Mouse (Mus musculus) hindlimb bud, embryonic 11.5 days (tissue): ENCODE data around the gene Pkd1.

ENCODE experiments used
- DNase-seq: peaks from one replicate; pipeline ENCODE4 v3.0.0-alpha.2; 2012; ENCODE audit warnings: low read depth, low spot score; ENCODE audit errors: extremely low spot score

The Pkd1 gene

DNA sequence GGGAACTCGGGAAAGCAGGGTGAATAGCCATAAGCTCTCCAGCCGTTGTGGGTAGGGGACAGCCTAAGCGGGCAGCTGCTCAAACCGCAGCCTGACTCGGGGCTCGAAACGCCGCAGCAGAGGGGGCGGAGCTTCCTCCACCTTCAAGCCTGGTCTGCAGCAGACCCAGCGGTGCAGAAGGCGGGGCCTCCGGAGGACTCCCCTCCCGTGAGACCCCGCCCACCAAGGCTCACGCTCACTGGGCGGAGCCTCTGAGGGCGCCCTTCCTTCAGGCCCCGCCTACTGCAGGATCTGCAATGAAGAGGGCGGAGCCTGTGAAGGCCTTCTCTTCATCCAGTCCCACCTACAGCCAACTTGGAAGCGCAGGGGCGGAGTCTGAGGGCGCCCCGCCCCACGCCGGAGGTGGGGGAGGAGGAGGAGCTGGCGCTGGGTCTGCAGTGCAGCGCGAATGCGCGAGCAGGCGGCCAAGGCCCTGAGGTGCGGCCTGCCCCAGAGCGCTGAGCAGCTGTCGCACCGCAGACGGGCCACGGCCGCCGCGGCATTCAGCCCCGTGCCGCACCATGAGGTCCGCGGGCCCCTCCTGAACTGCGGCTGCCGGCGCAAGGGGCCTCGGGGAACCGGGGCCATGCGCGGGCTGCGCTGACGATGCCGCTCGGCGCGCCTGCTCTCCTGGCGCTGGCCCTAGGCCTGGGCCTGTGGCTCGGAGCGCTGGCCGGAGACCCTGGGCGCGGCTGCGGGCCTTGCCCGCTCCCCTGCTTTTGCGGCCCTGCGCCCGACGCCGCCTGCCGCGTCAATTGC, at the start of gene Pkd1:
Gene Pkd1 (plus strand): TSS at position 217 of the 798 bp plus-strand sequence.
- DNase-seq, result peak; percentile 99

DNA sequence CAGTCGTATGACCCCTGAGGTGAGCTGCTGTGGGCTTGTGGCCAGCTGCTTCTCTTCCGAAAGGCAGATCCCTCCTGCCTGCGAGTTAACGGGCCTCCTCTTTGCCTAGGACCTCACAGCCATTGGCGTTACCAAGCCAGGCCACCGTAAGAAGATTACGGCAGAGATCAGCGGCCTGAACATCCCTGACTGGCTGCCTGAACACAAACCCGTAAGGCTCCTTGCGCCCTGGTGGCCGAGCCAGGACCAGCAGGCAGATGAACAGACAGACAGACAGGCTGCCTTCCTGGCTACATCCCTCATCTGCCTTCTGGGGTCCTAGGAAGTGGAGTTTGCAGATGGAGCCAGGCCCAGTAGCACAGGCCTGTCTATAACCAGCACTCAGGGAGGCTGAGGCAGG, 47.4 kb upstream of the Pkd1 start:
- DNase-seq, result no peak

DNA sequence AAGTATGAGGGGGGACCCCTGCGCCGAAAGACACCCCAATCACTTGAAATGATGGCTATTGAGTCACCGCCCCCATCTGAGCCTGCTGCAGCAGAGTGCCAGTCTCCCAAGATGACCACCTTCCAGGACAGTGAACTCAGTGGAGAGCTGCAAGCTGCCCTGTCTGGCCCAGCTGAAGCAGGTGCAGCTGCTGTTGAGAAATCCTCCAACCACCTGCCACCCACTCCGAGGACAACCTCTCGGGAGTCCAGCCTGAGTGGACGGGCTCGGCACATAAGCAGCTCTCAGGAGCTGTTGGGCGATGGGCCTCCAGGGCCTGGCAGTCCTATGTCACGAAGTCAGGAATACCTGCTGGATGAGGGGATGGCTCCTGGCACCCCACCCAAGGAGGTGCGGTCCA, 45.5 kb upstream of the Pkd1 start:
- no peak for DNase-seq

DNA sequence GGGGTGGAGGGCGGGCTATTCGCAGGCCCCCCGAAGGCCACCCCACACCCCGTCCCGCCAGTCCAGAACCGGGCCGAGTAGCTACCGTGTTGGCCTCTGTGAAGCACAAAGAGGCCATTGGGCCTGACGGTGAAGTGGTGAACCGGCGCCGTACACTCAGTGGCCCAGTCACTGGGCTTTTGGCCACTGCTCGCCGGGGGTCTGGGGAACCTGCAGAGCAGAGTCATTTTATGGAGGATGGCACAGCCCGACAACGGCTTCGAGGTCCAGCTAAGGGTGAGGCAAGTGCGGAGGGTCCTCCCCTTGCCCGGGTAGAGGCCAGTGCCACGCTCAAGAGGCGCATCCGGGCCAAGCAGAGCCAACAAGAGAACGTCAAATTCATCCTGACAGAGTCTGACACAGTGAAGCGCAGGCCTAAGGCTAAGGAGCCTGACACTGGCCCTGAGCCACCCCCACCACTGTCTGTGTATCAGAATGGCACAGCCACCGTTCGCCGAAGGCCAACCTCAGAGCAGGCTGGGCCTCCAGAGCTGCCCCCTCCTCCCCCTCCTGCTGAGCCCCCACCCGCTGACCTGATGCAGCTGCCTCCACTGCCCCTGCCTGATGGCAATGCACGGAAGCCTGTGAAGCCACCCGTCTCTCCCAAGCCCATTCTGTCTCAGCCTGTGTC, 44.2 kb upstream of the Pkd1 start:
- DNase-seq, result no peak

DNA sequence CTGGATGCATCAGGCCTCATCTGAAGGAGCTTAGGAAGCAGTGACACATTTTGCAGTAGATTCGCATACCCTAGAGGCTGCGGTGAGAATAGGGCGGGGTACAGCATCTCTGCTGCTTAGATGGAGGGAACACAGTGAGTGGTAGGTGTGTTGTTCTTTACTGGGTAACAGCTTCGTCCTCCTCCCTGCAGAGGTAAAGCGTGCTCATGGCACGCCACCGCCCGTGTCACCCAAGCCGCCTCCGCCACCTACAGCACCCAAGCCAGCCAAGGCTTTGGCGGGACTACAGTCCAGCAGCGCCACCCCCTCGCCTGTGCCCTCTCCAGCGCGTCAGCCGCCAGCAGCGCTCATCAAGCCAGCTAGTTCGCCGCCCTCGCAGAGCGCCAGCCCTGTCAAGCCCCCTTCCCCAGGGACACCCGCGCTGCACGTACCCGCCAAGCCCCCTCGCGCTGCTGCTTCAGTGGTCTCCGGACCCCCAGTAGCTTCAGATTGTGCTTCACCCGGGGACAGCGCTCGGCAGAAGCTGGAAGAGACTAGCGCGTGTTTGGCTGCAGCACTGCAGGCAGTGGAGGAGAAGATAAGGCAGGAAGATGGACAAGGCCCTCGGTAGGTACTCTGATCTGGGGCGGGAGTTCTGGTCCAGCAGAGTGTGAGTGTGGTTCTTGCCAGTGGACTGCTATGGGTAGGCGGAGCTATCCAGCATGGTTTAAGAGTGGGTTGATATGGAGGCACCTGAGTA, 43.1 kb upstream of the Pkd1 start:
- no peak for DNase-seq

DNA sequence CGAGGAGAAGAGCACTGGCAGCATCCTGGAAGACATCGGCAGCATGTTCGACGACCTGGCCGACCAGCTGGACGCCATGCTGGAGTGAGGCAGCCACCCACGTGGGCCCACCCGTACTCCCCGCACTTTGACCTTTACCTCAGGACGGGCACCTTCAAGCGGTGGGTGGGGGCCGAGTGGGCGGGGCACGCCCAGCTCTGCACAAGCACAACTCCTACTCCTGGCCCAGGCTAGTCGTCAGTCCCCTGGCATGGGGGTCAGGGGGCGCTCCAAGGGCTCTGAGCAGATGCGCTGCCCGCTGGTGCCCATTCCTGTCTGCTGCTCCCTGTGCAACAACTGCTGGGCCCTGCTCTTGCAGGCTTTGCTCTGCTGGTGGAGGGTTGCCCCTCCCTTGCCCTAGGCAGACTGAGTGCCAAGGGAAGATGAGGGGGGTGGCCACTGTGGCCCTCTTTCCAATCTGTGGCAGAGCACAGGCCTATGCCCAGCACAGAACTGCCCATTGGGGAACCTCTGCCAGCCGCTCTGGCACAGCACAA, 42.4 kb upstream of the Pkd1 start:
- DNase-seq, result no peak

DNA sequence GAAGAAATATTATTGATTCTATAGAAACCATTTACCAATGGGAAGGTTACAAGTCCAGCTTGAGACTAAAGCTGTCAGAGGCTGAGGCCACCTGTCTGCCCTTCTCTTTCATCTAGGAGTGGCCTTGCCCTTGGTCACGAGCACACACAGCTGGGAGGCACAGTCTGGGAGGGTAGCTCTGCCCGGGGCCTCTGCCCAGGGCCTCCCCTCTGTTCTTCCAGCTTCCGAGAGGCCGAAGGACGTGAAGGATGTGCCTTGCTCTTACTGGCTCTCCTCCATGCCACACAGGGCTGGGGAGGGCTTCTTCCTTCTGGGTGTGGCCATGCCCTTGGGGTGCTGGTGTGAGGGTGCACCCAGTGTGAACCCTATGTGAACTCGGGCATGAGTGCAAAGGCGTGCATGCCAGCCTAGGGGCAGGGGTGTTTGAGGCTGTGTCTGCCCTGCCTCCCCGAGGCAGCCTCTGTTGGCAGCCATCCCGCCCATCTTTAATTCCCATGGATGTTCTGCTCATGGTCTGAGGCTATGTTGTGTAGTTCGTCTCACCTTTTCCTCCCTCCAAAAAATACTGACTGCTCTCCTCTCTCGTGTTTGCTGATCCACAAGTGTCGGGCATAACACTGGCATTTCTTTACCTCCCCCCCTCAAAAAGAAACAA, 41.7 kb upstream of the Pkd1 start:
- no peak for DNase-seq

DNA sequence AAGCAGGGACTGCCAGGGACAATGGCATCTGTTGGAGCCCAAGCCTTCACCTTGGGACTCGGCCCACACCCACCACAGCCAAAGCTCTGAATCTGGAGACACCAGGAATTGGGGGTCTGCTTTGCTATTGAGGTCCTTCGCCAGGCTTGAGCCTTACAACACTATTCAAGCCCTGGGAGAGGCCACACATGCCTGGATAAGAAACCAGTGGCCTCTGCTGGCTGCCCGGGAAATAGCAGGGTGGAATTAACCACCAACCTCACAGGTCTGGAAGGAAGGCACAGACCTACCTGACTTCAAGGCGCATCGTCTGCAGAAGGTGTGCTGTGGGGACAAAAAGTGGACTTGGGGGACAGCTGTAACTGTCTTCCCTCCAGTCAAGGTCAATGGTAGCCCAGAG, 36.0 kb upstream of the Pkd1 start:
- no peak for DNase-seq

DNA sequence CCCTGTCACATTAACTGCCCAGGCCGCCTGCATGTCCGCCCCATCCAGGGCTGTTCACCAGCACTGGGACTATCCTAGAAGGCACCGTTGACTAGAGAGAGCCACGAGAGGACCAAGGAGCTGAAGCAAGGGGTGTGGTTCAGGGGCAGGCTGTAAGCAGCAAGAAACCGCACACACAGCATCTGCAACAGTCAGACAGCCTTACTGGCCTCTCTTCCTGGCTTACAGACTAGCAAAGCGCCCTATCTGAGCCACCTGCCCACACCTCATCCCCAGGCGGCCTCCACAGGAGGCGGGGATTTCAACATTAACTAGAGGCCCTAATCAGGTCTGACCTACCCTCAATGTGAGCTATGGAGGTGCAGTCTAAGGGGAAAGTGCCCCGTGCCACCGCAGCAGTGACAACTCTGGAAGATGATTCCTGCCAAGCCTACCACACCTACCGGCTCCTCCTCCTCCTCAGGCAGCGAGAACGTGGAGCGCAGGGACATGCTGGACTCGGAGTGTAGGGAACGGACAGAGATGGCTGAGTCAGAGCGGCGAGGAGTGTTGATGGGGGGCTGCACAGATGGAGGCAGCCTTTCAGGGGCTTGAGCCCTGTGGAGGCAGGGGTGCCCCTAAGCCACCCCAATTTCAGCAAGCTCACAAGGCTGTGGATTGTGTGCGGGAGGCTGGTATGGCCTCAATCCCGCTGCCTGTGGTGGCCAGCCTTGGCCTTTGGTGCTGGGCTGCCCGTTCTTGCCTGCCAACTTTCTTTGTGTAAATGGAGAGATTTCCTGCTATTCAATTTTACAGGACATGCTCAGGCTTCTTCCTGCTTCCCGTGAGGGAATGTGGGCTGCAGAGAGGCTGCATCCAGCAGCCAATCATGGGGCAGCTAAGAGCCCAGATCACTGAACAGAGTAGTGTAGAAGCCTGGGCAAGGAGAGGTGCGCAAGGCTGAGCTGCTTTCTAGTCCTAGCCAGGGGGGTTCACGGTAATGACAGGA, 35.1 kb upstream of the Pkd1 start:
- no peak for DNase-seq

DNA sequence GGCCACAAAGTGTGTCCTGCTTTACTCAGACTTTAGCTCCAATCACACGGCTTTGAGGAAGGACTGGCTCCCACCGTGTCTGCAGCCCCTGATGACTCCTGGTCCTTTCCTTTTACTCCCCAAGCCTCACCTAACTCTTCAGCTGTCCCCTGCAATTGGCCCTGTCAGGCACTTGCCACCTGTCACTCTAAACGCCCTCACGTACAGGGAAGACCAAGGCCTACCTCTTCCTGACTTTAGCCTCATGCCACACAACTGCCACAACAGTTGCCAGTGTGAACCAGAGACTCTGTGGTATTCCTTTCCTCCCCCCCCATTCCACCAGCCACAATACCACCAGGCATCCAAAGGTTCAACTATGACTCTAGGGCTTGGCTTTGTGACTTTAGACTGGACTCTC, 29.2 kb upstream of the Pkd1 start:
- DNase-seq, result no peak

DNA sequence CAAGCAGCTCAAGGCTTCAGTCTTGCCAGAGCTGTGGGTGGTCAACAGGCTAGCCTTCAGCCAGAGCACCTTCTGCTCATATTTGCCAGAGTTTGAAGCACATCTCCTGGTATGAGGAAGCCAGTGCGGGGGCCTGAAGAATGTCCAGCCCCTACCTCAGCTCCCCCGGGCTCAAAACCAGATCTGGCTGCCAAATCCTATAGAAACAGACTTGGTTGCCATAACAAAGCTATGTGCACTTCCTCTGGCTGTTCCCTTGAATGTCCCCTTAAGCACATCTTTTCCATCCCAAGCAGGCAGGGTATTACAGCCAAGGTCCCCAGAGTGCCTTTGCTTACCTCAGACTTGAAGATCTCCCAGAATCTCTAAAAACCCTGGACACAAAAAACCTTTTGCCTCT, 24.9 kb upstream of the Pkd1 start:
- DNase-seq, result no peak

DNA sequence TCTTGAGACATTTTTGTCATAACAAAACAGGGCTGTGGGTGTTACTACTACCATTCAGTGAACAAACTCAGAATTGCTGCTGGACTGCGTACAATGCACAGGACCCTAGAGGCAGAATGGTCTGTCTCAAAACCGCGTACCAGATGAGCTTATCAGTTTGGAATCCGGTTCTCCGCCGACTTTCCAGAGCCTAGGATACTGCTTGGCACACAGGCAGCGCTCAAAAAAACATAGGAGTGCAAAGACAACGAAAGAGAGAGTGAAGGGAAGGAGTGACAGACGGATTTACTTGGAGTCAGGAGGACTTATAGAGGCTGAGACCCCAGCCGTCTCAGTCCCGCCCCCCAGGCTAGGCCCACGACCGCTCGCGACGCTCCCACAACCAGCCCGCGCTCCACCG, 22.3 kb upstream of the Pkd1 start:
- DNase-seq, result no peak

DNA sequence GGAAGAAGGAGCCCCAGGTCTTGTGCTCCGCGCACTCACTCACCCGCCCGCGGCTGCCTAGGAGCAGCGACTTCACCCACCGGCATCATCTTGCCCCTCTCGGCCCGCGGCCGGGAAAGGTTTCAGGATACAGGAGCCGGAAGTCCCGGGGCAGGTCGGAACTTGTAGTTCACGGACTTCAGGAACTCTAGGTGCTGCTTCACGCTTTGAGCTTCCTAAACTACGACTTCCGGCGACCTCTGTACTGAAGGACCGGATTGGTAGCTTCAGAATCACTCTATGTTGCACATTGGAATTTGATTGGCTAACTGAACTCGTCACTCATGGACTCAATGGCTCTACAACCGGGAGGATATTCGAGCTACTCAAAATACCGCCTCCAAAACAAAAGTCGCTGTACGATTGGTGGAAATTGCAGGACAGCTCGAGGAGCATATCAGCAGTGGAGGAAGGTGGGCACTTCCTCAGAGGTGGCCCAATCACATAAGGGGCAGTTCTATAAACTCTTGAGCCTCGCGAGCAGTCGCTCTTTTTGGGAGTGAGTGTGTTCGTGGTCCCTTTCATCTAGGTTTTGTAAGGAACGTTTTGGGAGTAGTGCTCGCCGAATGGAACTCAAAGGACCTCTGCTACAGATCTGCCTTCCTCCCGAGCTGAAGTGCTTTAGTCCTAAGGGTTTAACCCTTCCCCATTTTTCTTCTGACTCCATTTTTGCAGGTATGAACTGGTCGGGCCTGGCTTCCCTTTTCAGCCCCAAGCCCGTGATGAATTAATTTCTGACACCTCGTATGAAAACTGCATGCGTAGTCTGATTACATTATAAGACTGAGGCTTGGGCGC, 21.7 kb upstream of the Pkd1 start, which contains the start of gene Traf7:
Gene Traf7 (minus strand): TSS at position 216 of the 837 bp plus-strand sequence.
- peak; percentile 100 for DNase-seq

DNA sequence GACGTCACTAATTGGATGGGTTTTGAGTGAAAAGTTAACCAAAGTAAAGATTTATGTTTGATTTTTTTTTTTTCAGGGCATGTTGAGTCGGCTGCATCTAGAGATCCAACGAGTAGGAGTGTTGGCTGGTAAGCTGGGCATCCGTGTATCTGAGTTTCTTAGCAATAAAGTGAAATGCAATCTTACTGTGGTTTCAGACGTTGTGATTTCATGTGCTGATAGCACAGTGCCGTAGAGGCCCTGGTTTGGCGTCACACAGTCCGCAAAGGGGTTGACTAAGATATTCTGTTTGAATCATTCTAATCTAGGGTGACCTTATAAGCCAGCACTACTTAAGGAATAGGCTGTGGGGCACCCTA, 21.1 kb upstream of the Pkd1 start:
- DNase-seq, result no peak

DNA sequence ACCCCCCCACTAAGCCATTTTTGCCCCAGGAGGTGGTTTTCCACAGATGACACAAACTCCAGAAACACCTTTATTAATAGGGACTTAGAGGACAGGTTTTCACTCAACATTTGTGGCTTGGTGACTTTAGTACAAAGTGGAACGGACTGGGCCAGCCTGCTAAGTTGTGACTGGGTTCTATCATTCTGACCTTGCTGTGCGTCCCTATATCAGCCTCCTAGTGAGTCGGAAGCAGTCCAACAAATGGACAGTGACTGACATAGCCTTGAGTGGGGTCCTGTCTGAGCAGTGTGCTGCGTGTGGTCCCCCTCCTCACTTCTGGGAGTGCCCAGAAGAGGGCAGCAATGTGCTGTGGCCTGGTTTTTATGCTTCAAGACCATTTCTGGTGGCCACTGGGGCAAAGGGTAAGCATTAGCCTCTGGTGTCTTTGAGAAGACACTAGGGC, 20.6 kb upstream of the Pkd1 start:
- DNase-seq, result no peak

DNA sequence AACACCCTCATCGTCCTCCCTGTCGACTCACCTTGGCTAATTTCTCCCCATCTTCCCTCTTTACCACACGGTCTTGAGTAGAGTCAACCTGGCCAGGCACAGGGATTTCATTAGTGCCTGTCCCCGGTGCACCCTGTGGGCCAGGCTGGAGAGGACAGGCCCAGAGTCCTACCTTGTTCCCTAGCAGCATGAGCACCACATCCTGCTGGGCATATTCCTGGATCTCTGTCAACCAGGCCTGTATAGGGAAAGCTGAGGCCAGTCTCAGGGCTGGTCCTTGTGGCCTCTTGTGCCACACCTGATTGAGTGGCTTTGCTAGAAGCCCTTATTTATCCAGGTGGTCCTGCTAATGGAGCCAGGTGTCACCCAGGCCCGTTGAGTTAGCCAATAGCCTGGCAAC, 19.8 kb upstream of the Pkd1 start:
- DNase-seq, result no peak

DNA sequence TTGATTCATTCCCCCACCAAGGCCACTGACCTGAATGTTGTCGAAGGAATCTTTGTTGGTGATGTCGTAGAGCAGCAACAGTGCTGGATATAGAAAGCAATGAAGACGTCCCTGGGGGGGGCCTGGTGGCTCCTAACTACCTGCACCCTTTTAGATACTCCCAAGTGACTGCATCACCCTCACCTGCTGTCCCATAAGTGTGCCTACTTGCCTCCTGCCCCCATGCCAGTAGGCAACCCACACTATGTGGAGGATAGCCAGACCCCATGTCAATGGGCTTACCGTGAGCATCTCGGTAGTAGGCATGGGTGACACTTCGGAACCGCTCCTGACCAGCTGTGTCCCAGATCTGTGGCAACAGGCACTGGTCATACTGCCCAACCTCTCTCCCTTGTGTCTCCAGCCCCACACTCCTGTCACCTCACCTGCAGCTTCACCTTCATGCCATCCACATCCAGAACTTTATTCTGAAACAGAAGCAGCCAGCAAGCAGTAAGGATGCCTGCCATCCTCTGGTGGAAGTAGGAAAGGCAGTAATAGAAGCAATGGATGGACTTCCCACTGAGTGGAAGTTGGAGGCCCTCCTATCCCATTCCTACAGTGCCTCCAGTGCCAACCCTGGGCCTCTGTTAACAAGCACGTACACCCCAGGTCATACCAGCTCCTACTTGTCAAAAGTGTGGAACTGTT, 19.1 kb upstream of the Pkd1 start:
- no peak for DNase-seq

DNA sequence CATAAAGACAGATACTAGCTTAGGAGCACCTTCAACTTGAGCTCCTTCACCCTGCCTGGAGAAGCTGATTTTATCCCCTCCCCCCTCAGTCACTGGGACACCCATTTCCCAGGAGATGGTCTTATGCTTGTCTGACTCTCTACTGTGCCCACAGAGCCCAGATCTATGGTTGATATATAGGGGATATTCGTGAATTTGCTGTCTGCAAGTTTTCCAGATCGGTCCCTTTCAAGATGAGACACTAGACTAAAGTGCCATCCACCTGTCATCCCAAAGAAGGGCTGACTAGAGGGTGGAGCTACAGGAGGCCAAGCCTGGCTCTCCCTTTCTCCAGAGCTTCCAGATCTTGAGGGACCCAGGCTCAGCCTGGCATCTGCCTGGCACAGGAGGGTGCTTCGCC, 18.6 kb upstream of the Pkd1 start:
- no peak for DNase-seq
